In the genomic region with DNA sequence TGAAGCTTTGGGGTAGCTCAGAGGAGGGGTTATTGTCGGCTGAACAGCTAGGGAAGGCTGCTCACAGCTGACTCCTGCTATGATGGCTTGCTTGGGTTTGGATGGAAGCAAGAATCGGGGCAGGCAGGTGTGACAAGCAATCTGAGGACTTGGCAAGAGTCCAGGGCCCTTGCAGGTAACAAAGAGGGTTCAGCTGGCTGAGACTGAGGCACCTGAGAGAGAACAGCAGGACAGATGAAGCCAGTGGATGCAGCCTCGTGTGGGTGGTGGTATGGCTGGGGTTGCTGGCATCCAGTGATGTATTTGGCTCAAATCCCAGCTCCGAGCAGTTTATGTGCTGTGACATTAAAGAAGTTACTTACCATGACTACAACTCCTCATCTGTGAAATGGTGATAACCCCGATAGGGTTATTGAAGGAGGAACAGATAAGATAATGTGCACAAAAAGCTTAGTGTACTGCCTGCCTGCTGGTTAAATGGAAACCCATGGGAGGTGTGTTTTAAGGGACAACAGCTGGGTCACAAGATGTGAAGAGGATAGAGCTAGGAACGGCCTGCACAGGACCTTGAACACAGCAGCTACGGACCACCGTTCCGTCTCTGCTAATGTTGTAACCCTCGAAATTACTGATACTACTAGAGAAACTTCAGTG, we compare ENCODE assay signal across 10 mouse cellular contexts. TPM values are rescaled to one million over a fixed set of nuclear protein-coding genes. Genes with fewer than 3 reads are reported as not detected.
DNase-seq lines count a peak whose midpoint lies in the region; ATAC-seq and TF ChIP-seq lines count a peak whose summit lies in the region.
"Had no signal": no experiment of that assay in that cellular context is flagged by ENCODE, and none has a peak within 500 bp of the region (broad histone marks: within the 10 kb centered on the region; RNA-seq: fewer than 3 reads in every experiment).

No protein-coding gene starts in this region.

- 0 out of 4 replicates have a peak overlapping the region, but pooled peaks of 1 of the 2 experiments have one; percentile 90 for H3K4me3 ChIP-seq in heart, embryonic 14.5 days (ENCODE audit: control insufficient read depth in 1 of 2, insufficient read depth in 1 of 2, low read depth in 1 of 2, low read length in 2 of 2)
- peak overlapping the region; percentile 99 for H3K4me3 ChIP-seq in G1E (ENCODE audit: low read depth, low read length)
- H3K4me3 ChIP-seq in liver, embryonic 13.5 days (replicated peaks) = peak overlapping the region; percentile 94

- H3K9me3 ChIP-seq in heart, embryonic 14.5 days (ENCODE audit: control insufficient read depth, low read length) = no peaks in the 10 kb centered on the region
- H3K9me3 ChIP-seq in G1E (replicated peaks) = no peaks in the 10 kb centered on the region
- no peaks in the 10 kb centered on the region for H3K9me3 ChIP-seq in liver, embryonic 13.5 days (replicated peaks)
- H3K9me3 ChIP-seq: embryonic facial prominence, embryonic 12.5 days; limb, embryonic 13.5 days had no signal

- 46% methylated on average over 10 of the region's 10 CpGs for WGBS in heart, embryonic 14.5 days
- 40% methylated on average over 10 of the region's 10 CpGs for WGBS in liver, embryonic 13.5 days (ENCODE audit: insufficient replicate concordance)

- H3K36me3 ChIP-seq in heart, embryonic 14.5 days (ENCODE audit: control insufficient read depth, insufficient read depth, low read length) = no peaks in the 10 kb centered on the region
- H3K36me3 ChIP-seq in G1E (replicated peaks) = peaks cover 20% of the 10 kb centered on the region
- no peaks in the 10 kb centered on the region for H3K36me3 ChIP-seq in liver, embryonic 13.5 days
- H3K36me3 ChIP-seq: embryonic facial prominence, embryonic 12.5 days; limb, embryonic 13.5 days had no signal

- H3K4me2 ChIP-seq in heart, embryonic 14.5 days (ENCODE audit: low read length) = peak overlapping the region; percentile 95; the same call in 1 of the 2 replicates
- peak overlapping the region; percentile 88 for H3K4me2 ChIP-seq in liver, embryonic 13.5 days

- no peak overlapping the region; the same call in 1 of the 2 replicates for H3K9ac ChIP-seq in heart, embryonic 14.5 days (ENCODE audit: low read length)
- peak overlapping the region; percentile 93 for H3K9ac ChIP-seq in liver, embryonic 13.5 days
- H3K9ac ChIP-seq: embryonic facial prominence, embryonic 12.5 days; limb, embryonic 13.5 days had no signal

- peaks cover 8% of the 10 kb centered on the region; the same call in 1 of the 2 replicates for H3K27me3 ChIP-seq in heart, embryonic 14.5 days (ENCODE audit: control insufficient read depth, insufficient read depth, low read length)
- peaks cover 24% of the 10 kb centered on the region for H3K27me3 ChIP-seq in G1E (ENCODE audit: insufficient read depth, low read length)
- peaks cover 32% of the 10 kb centered on the region for H3K27me3 ChIP-seq in liver, embryonic 13.5 days

- DNase-seq in heart, adult 18-20 months = no peak
- DNase-seq in G1E (ENCODE audit: low spot score) = peak; percentile 34
- peak; percentile 22 to 53 for DNase-seq in cerebellum, postnatal 25 days
- peak; percentile 35 for DNase-seq in liver, embryonic 13.5 days
- DNase-seq in gastrocnemius, adult 18-20 months (ENCODE audit: low spot score) = no peak
- no peak for DNase-seq in Muller cell, postnatal 12 days (ENCODE audit: inconsistent ontology term)
- DNase-seq in natural killer cell, adult 2 months (ENCODE audit: low spot score in 2 of 2) = no peak

- no peak for TF ChIP-seq CTCF in G1E (IDR thresholded peaks at IDR 0.05; ENCODE audit: low read depth, low read length)

- no peak overlapping the region for H3K27ac ChIP-seq in heart, embryonic 14.5 days (replicated peaks in 1 of 2; ENCODE audit: control insufficient read depth in 1 of 2, insufficient read depth in 1 of 2, low read depth in 2 of 2, low read length in 2 of 2)
- peak overlapping the region; percentile 64 for H3K27ac ChIP-seq in liver, embryonic 13.5 days
- H3K27ac ChIP-seq: embryonic facial prominence, embryonic 12.5 days; limb, embryonic 13.5 days had no signal

- peaks cover 4 to 18% of the 10 kb centered on the region in 2 experiments for H3K4me1 ChIP-seq in heart, embryonic 14.5 days (ENCODE audit: control insufficient read depth in 2 of 2, insufficient read depth in 2 of 2, low read length in 2 of 2)
- H3K4me1 ChIP-seq in G1E (ENCODE audit: insufficient read depth, low read depth, low read length) = peaks cover 62% of the 10 kb centered on the region
- H3K4me1 ChIP-seq in liver, embryonic 13.5 days (replicated peaks) = peaks cover 52% of the 10 kb centered on the region

- no peak for ATAC-seq in heart, embryonic 14.5 days (ENCODE audit: insufficient number of reproducible peaks, insufficient read depth, low FRiP score, low read depth)
- peak; percentile 62 for ATAC-seq in G1E (ENCODE audit: extremely low read depth, insufficient number of reproducible peaks, low FRiP score, poor library complexity, severe bottlenecking)
- ATAC-seq in liver, embryonic 13.5 days (ENCODE audit: low read depth) = peak; percentile 33

RNA-seq across cellular contexts. Expression of a gene that starts 5.7 kb away (rescaled TPM):
- polyA plus RNA-seq in heart, embryonic 14.5 days (2014; fragmentation: Nextera tagmentation; extraction: Ambion mirVana) = 14.7 and 15.7 TPM in 2 replicates
- total RNA-seq in heart, adult 18-20 months (2021) = 10 to 100 TPM; 17.3 to 21.3 TPM
- total RNA-seq in G1E (2014; fragmentation: Nextera tagmentation) (17.2 and 17.6 TPM in 2 replicates), G1E (2017) (16.9 and 19.9 TPM in 2 replicates)
- polyA plus RNA-seq in G1E (2012) = 12.9 and 14.7 TPM in 2 replicates
- polyA plus RNA-seq in liver, embryonic 13.5 days (2015; fragmentation: Nextera tagmentation; extraction: Ambion mirVana) = 8.2 and 8.4 TPM in 2 replicates
- 10 to 100 TPM; 11.6 to 12.9 TPM for total RNA-seq in gastrocnemius, adult 18-20 months (2021)

RNA-seq across cellular contexts. Expression of a gene that starts 22.2 kb away (rescaled TPM):
- polyA plus RNA-seq in heart, embryonic 14.5 days (2014; fragmentation: Nextera tagmentation; extraction: Ambion mirVana) = 17.8 and 25.0 TPM in 2 replicates
- 10 to 100 TPM; 19.1 to 21.1 TPM for total RNA-seq in heart, adult 18-20 months (2021)
- total RNA-seq in G1E (2014; fragmentation: Nextera tagmentation) = not detected in 2 replicates
- total RNA-seq in G1E (2017) = 0.11 TPM in 1 of 2 replicates, not detected in the other
- polyA plus RNA-seq in G1E (2012) = not detected in 2 replicates
- polyA plus RNA-seq in liver, embryonic 13.5 days (2015; fragmentation: Nextera tagmentation; extraction: Ambion mirVana) = 1.6 TPM in 2 replicates
- total RNA-seq in gastrocnemius, adult 18-20 months (2021) = 1 to 10 TPM; 5.3 to 6.9 TPM

RNA-seq across cellular contexts. Expression of a gene that starts 32.6 kb away (rescaled TPM):
- 4.3 and 4.4 TPM in 2 replicates for polyA plus RNA-seq in heart, embryonic 14.5 days (2014; fragmentation: Nextera tagmentation; extraction: Ambion mirVana)
- 1 to 10 TPM; 5.6 to 5.8 TPM for total RNA-seq in heart, adult 18-20 months (2021)
- total RNA-seq in G1E (2014; fragmentation: Nextera tagmentation) = not detected in 2 replicates
- not detected in 2 replicates for total RNA-seq in G1E (2017)
- not detected in 2 replicates for polyA plus RNA-seq in G1E (2012)
- 0.21 and 0.98 TPM in 2 replicates for polyA plus RNA-seq in liver, embryonic 13.5 days (2015; fragmentation: Nextera tagmentation; extraction: Ambion mirVana)
- total RNA-seq in gastrocnemius, adult 18-20 months (2021) = 1 to 10 TPM; 3.0 to 9.3 TPM

RNA-seq across cellular contexts. Expression of a gene that starts 40.6 kb away (rescaled TPM):
- 36.0 and 38.2 TPM in 2 replicates for polyA plus RNA-seq in heart, embryonic 14.5 days (2014; fragmentation: Nextera tagmentation; extraction: Ambion mirVana)
- total RNA-seq in heart, adult 18-20 months (2021) = 10 to 100 TPM; 10.1 to 12.4 TPM
- total RNA-seq in G1E (2014; fragmentation: Nextera tagmentation) (2.8 and 5.1 TPM in 2 replicates), G1E (2017) (2.2 and 5.2 TPM in 2 replicates)
- polyA plus RNA-seq in G1E (2012) = 12.6 and 15.2 TPM in 2 replicates
- 15.6 and 15.8 TPM in 2 replicates for polyA plus RNA-seq in liver, embryonic 13.5 days (2015; fragmentation: Nextera tagmentation; extraction: Ambion mirVana)
- 10 to 100 TPM in 1 of 2 experiments, 1 to 10 TPM in 1; 9.1 to 10.4 TPM for total RNA-seq in gastrocnemius, adult 18-20 months (2021)

Comparison
In these comparisons a context has a peak if more than half of its experiments do, and no peak if none do; other contexts are left out.
1. DNase-seq: peak in G1E (single experiment), cerebellum, postnatal 25 days (2 of 2) and liver, embryonic 13.5 days (single experiment); none in heart, adult 18-20 months (0 of 2), gastrocnemius, adult 18-20 months (single experiment), Muller cell, postnatal 12 days (single experiment) and natural killer cell, adult 2 months (0 of 2).
2. RNA of a gene that starts 22.2 kb away (total RNA-seq): 19.1 to 21.1 TPM in heart, adult 18-20 months and 5.3 to 6.9 TPM in gastrocnemius, adult 18-20 months; 0.11 TPM in G1E; every median in the first group is over 4 times any median in the second.